Mouse (Mus musculus) thymus, adult 18-20 months (tissue): ENCODE data around the gene Hsf2bp.
A peak's percentile ranks its signal among the peaks of the same experiment; 100 is the strongest.

Experiments used
- DNase-seq, 2 experiments: peaks; one replicate each; pipeline ENCODE4 v3.0.0; 2022; ENCODE audit warnings: mixed read lengths in 2 of 2

The Hsf2bp gene

DNA sequence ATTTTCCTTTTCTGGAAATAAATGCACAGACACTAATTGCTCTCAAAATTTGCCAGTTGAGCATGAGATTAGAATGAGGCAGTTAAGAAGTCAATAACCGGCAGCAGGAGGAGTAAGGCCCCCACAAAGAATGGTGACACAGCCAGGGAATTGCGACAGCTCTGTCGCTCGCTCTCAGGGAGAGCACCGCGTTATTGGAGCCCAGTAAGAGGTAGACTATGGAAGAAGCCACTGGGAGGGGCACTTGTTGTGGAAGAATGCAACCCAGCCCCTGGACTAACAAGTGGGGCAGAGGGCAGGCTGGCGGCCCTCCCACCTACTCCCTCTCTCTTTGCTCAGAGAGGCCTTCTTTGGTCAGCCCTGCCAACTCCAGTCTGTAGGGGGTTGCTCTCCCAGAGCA lies 4.5 kb downstream of the Hsf2bp start:
- no peak for DNase-seq

DNA sequence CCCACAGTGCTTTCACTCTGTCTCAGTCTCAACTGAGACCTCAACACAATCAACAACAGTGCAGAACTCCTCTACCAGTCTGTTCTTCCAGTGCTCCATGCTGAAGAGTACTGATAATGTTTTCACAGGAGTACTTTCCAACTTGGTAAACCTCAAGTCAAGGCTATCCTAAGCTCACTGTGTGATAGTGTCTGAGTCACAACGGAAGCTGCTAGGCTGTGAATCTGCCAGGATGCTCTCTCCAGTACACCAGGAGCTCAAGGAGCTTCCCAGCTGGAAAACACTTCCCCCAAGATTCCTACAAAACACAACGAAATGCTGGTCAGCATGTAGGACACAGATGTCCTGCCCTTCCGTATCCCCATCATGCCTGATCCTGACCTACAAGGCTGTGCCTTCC lies 7.8 kb downstream of the Hsf2bp start:
- DNase-seq: no peak

DNA sequence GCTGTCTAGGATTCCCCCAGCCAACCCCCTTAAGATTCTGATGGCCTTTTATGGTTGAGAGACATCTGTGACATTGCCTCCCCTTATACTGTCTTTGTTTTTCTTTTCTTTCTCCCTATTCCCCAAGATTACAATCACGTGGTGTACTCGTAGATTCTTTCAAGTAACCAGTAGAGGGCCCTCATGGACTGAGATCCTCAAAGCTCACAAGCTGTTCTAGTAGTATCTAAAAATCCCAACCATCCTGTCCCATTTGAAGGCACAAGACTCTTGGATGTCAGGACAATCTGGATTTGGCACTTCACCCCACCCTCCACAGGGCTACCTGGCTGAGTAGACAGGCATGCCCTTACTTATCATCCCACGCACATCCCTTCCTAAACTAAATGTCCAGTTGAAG lies 8.5 kb downstream of the Hsf2bp start:
- DNase-seq: no peak

DNA sequence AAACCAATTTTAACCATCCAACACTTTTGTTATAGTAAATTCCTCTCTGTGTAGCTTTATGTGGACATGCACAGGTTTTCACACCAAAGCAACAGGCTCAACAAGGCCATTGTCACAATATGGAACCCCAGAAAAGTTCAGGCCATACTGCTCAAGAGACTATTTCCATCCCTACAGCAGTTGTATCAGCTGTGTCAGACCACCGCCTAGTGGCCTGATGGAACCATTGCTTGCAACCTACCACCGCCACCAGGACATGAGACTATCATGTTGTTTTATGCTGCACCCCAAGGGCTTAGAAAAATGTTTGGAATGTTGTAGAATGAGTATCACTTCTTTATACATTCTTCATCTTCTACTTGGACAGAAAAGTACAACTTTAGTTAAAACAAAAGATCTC lies 10.8 kb downstream of the Hsf2bp start:
- DNase-seq: peak in 1 of 2 experiments; percentile 17

GRCm38 (mm10) chr17:32024671-32025073 lies 11.5 kb downstream of the Hsf2bp start:
- no peak for DNase-seq

GRCm38 (mm10) chr17:32023088-32023487 lies 13.1 kb downstream of the Hsf2bp start:
- no peak for DNase-seq

DNA sequence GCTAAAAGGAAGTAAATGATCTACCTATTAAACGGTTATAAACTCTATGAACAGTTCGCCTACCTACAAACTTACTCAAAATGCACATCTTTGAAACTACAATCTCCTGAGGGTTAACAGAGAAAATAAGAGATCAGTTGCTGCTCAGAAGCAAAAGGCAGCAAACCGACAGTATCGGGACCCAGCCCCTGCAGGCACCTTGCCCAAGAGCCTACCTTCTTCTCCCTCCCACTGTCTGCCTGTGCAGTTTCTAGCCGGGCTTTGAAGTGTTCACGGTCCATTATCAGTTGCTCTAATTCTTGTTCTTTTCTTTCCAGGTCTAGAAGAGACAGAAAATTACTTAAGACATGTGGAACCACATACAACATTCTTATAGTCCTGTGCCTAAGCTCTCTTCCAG lies 13.6 kb downstream of the Hsf2bp start:
- no peak for DNase-seq

DNA sequence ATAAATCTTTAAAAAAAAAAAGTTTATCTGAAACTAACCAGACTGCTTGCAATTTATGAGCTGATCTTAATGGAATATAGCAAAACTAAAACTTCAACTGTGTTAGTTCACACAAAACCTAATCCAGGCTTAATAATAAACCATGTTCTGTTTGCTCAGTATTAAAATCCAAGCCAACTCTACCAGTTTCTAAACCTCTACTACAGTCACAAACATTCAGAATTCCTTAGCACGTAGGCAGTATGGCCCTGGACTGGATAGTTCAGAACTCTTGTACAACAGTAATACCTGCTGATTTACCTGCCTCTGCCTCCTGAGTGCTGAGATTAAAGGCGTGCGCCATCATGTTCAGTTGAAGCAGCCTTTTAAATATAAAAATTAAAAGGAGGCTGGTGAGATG lies 14.2 kb downstream of the Hsf2bp start:
- DNase-seq: no peak

- no peak for DNase-seq
These were observed 17.8 kb downstream of the Hsf2bp start for GRCm38 (mm10) chr17:32018127-32018894.

GRCm38 (mm10) chr17:32016481-32016880 lies 19.7 kb downstream of the Hsf2bp start:
- no peak for DNase-seq

DNA sequence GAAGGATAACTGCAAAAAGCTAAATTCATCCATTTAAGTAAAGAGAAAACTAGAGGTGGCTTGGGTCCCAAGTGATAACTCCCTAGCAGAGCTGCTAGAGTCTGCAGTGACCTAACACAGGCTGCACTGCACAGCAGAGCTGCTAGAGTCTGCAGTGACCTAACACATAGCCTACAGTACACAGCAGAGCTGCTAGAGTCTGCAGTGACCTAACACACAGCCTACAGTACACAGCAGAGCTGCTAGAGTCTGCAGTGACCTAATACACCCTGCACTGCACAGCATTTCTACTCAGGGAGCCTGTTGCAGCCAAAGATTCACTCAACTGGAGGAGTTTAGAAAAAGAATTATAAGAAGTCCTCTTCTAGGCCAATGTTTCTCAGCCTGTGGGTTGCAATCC lies 22.5 kb downstream of the Hsf2bp start:
- DNase-seq: no peak

DNA sequence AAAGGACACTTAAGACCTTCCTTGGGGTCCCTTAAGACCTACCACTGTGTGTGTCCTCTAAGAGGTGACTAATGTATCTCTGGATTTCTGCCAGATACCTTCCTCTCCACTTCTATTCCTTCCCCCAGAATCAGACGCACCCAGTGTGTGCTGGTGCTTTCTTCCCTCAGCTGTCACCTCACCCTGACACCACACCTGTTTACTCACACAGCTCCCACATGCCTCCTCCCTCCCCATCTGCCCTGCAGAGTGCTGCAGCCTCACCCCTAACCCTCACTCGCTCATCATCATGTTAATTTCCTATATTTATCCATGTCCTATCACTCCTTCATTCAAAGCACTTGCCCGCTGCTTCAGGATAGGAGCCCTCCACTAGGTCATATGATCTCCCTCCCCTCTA lies 23.9 kb downstream of the Hsf2bp start:
- no peak for DNase-seq

GRCm38 (mm10) chr17:32011694-32012093 lies 24.5 kb downstream of the Hsf2bp start:
- no peak for DNase-seq

GRCm38 (mm10) chr17:32006800-32007199 lies 29.3 kb downstream of the Hsf2bp start:
- DNase-seq: no peak

DNA sequence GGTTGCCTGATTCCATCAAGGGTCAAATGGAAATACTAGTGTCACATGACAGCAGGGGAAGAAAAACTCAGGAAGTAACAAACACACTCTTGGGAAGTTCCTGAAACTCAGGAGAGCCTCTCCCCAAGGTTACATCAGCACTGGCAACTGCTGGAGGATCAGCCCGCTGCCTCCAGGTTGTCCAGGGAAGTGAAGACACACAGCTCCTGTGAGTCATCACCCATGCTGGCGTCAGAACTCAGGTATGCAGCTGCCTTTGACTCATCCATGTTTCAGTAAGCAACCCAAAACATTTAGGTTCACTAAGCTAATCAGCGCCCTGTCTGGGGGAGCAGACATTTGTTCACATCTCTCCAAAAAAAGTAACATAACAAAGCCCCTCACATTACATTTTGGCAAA lies 32.9 kb downstream of the Hsf2bp start:
- DNase-seq: no peak

GRCm38 (mm10) chr17:31998351-31998750 lies 37.8 kb downstream of the Hsf2bp start:
- DNase-seq: no peak

- no peak for DNase-seq
These were observed 39.8 kb downstream of the Hsf2bp start for GRCm38 (mm10) chr17:31996331-31996730.

- DNase-seq: no peak
These were observed 40.4 kb downstream of the Hsf2bp start for GRCm38 (mm10) chr17:31995784-31996183.

DNA sequence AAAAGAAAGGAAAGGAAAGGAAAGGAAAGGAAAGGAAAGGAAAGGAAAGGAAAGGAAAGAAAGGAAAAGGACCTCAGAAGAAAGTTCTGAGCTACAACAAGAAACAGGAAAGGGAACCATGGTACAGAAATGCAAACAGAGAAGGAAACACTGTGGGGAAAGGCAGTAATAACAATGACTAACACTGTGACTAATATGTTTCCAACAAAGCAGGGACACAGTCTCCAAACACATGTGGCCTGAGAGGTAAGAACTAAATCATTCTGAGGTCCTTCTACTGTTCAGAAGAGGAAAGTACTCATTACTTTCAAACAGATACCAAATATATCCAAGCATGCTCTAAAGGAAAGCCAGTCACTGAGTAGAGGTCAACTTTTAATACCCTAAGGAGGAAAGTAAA lies 42.0 kb downstream of the Hsf2bp start:
- DNase-seq: no peak

GRCm38 (mm10) chr17:31993354-31993753 lies 42.8 kb downstream of the Hsf2bp start:
- DNase-seq: no peak

DNA sequence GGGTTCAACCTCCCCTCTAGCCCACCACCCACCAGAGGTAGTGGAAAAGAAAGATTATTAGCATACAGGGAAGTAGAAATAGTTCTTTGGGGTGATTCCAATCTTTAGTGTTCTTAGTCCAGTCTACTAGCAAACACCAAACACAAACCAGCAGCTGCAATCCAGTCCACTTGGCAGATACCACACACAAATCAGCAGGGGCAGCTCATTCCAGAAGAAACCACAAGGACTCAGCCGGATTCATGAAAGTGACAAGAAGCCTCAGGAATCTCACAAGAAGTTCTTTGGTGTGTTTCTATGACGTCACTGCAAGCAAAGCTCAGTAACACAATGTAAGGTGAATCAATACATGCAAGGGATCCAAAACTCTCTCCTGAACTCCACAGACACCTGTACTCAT lies 44.1 kb downstream of the Hsf2bp start:
- DNase-seq: no peak

DNA sequence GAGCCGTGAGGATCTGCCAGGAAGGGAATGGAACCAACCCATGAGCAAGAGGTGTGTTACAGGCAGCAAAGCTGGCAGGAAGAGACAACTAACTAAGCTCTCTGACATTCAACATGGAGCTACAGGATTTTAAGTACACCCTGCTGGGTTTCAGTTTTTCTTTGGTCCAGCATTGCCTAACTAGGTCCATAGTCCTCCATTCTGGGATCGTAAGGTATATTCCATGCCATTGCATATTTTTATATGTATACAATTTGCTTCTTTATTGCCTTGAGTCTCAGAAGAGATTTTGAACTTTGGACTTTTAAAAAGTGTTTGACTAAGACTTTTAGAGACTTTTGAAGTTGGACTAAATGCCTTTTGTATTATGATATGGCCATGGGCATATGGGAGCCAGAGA lies 47.1 kb downstream of the Hsf2bp start:
- DNase-seq: no peak

- no peak for DNase-seq
These were observed 49.2 kb downstream of the Hsf2bp start for GRCm38 (mm10) chr17:31986915-31987314.

DNA sequence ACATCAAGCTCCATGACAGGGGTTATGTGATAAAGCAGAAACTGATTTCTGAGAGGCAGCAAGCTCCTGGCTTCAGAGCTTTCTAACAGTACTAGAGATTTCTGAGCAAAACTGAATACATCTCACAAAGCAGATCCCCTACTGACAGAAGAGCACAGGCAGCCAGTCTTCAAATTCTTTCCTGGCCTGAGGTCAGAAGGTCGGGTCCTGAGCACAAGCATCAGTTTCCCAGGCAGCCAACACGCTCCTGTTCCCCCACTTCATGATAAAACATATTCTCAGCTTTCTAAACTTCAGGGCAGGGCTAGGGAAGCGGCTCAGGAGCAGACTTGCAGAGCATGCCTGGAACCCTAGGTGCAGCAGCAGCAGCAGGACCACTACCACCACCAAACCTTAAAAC lies 52.7 kb downstream of the Hsf2bp start:
- DNase-seq: no peak
